Mouse (Mus musculus) layer of hippocampus, adult 9-11 months (tissue): Measurements from ENCODE around the gene Stx18.

Source experiments
- DNase-seq: peaks from one replicate; pipeline ENCODE4 v3.0.0; 2022

Stx18 gene

DNA sequence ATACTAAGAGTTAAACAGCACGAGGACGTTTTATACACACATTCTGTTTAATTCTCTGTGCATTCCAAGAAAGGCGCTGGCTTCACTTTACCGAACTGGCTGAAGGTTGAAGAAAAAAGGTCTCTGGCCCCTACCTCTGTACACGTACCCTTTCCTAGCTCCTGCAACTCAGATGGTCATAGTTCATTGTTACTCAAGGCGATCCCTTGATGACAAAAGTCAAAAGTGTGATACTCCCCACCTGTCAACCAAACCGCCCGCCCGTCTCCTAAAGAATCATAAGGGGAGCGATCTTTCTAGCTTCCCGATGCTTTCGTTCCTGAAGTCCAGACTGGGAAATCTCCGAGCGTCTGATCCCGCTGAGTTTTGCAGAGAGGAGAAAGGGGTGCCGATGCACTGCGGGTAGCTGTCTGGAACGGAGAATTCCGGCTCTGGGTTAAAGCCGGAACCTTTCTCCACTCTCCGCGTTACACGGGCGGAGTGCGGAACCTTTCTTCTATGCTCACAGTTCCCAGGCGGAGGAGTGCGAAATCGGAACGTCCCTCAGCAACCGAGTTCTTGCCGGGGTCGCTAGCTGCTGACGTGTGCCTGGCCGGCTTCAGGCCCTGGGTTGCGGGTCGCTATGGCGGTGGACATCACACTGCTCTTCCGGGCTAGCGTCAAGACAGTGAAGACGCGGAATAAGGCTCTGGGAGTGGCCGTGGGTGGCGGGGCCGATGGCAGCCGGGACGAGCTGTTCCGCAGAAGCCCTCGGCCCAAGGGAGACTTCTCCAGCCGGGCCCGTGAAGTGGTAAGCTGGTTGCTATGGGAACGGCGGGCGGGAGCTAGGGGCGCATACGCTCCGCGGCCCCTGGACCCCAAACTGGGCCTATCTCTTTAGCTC, at the start of gene Stx18:
Stx18 (plus strand) TSS at position 33 of the 883 bp plus-strand sequence.
- peak; percentile 84 for DNase-seq

DNA sequence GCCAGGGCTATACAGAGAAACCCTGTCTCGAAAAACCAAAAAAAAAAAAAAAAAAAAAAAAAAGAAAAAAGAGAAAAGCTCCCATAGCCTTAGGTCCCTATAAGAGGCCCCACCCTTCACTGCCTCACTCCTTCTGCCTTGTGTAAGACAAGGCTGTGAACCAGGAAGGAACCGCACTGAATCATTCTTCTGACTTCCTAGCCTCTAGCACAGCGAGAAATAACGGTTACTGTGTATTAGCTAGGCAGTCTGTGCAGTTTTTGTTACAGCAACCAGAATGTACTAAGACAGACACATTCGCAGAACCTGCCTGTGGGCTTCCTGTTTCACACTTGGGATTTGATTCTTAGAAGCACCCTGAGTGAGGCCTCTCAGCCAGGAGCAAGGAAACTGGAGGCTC, 46.2 kb upstream of the Stx18 start:
- DNase-seq = no peak

DNA sequence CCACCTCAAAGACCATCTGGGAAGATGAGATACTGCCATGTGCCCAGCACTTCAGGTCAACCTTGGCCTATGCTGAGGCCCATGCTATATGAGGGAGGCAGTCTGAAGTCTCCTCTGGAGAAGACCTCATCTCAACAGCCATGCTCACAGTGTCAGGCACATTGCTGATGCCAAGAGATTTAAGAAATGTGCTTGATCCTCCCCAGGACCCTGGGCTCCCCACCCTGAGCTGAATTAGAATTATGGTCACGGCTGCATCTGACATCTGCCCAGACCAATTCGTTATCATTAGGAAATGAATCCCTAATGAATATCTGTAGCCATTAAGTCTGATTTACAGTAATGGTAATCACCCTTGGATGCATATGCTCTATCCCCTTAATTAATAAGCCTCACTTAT, 39.7 kb upstream of the Stx18 start:
- no peak for DNase-seq

DNA sequence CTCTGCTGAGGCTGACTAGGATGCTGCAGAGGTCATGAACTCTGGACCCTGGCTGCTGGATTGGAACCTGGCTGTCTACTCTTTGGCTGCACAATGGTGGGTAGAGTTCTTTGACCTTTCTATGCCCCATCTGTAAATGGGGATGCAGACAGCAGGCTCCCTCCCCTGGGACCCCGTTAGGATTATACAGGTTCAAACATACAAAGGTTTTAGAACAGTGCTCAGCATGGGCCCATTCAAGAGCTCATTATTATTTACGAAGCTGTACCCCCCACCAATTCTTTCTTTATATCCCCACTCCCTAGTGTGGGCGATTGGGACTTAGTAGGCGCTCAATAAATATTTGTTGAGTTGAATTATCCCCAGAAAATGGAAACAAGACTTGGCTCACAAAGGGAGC, 36.0 kb upstream of the Stx18 start:
- DNase-seq = no peak

DNA sequence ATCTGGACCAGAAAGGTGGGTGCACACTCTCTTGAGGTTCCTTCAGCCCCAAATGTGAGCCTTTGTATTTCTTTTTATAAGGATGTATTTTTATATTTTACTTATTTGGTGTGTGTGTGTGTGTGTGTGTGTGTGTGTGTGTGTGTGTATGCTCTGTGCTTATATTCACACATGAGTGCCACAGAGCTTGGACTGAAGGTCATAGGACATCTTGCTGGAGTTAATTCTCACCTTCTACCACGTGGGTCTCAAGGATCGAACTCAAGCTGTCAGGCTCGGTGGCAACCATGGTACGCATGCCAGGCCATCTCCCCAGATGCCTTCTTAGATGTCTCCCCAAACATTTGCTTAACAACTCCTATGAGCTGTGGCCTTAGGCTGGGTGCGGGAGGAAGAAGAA, 33.8 kb upstream of the Stx18 start:
- no peak for DNase-seq

DNA sequence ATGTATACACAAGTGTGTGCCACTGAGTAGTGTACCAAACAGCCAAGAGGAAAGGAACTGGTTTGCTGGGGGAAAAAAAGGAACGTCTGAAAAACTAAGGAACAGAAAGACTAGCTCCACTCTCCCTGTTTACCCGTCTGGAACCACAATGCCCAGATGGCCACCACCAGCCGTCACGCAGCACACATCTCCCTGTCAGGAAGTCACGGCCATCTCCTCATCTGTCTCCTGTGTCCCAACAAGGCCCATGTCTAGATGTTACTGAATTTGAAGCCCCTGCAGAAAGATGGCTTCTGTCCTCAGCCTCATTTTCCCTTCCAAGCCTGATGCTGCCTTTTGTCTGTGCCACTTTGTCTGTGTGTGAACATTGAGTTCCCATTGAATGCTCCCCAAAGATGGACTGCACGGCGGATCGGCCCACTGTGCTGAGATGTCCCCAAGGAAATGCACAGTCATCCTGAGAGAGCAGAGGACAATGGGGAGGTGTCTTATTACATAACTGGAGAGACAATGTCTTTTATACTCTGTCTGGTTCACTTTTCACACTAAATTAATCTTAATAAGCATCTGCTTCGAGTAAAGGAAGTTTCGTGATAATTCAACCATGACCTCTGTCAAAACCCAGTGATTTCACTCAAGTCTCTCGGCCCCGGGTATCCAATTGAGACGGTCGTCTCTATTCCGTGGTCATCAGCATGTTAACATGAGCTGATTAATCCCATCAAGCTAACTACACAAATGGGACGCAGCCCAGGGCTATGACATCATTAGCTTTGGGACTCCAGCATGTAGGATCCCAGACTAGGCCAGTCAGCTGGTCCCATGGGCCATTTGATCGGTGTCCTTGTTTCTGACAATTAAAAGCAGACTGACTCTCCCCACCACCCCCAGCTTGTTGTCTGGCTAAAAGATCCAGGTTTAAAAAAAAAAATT, 31.9 kb upstream of the Stx18 start:
- DNase-seq = no peak

DNA sequence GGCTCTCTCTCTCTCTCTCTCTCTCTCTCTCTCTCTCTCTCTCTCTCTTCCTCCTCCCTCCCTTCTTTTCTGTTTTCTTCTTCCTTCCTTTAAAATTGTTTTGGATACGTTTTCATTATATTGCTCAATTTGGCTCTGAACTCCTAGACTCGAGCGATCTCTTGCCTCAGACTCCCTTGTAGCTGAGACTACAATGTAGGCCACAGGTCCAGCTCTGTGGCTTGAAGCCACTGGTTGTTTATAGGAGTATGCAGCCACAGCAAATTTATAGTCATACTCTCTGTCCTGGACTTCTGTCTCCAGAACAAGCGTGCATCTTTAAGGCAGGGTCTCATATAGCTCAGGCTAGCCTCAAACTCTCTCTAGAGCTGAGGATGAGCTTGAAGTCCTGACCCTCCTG, 29.5 kb upstream of the Stx18 start:
- no peak for DNase-seq

DNA sequence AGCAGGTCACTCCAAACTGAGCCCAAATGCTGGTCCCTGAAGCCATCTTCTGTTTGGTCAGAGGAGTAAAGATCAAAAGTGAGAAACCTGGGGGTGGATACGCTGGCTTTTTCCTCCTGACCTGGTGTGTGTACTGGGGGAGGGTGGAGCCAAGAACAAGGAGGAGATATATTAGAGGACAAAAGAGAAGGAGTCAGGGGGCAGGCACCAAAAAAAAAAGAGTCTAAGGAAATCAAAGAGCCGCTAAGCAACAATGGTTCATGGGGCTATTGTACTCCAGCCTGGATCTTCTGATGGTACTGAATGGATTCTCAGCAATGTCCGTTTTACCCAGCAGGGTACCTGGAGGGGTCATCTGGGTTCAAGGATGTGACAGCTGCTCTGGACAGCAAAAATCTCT, 23.6 kb upstream of the Stx18 start:
- DNase-seq = no peak

DNA sequence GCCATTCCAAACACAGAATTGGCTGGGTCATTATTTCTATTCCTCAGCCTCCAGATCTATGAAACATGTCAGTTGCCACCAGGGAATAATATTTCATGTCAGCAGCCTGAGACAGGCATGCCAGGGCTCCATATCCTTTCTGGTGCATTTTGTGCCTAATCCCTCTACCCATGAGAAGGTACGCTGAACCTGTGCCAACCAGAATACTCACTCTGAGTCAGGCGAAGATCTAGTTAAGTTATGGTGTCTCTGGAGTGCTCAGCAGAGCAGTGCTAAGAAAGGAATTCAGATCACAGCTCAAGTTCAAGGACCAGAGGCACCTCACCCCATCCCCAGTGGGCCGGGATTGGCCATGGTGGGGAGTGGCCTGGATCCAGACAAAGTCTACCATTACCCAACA, 21.6 kb upstream of the Stx18 start:
- no peak for DNase-seq

DNA sequence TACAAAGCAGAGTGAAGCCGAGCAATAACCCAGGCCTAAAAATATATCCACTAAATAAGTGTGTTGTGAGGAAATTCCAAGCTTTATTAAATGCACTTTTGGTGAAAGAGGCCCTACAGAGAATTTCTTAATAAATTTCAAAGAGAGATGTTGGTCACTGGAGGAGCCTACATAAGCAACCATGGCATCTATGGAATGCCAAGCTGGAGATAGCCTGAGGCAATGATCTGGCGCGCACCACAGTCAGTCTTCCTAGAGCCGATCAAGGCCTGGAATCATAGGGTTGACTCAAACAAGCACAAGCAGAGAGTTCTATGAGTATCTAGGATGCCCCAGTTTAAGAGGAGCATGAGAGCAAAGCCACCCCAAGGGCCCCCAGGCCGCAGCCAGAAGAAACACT, 10.9 kb upstream of the Stx18 start:
- no peak for DNase-seq

DNA sequence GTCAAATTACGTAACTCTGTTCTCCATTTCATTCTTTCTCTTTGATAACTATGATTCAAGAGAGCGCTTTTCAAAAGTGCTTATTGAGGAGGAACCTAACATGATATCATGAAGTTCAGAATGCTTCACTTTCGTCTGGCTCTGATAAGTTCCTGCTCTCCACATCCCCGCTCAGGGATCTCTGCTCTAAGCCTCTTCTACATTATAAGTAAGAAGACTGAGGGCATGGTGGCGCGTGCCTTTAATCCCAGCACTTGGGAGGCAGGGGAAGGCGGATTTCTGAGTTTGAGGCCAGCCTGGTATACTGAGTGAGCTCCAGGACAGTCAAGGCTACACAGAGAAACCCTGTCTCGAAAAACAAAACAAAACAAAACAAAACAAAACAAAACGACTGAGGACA, 268 bp upstream of the Stx18 start:
- no peak for DNase-seq

DNA sequence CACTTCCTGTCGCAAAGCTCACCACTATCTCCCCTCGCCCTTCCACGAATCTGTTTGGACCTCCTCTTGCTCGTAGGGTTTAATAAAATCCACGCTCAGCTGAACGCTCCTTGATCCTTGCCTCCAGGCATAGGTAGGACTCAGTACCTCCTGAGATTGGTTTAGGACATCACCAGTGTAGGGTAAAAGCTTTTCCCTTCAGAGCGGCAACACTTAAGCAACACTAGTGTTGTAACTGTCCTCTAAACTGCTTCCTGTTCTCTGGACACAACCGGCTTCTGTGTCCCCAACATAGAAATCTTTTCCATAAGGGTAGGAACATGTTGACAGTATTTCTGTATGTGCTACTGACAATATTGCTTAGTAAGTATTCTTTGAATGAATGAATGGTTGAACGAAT, 1.3 kb downstream of the Stx18 start:
- DNase-seq = no peak

DNA sequence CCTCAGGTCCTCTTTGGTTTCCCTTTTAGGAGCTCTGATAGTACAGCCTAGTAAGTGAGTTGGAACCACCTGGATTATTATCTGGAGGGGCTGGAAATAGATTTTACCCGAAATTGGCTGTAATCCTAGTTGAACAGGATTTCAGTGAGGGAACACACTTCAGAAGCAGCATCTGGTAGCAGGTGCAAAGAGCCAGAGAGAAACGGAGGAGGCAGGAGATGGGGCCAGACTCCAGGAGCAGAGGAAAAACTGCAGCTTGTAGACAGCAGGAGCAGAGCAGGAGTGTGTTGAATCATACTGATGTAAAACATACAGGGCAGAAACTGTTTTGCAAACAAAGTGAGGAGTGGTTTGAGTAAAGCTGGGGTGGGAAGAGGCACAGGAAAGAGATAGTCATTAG, 6.4 kb downstream of the Stx18 start:
- DNase-seq = peak; percentile 42

DNA sequence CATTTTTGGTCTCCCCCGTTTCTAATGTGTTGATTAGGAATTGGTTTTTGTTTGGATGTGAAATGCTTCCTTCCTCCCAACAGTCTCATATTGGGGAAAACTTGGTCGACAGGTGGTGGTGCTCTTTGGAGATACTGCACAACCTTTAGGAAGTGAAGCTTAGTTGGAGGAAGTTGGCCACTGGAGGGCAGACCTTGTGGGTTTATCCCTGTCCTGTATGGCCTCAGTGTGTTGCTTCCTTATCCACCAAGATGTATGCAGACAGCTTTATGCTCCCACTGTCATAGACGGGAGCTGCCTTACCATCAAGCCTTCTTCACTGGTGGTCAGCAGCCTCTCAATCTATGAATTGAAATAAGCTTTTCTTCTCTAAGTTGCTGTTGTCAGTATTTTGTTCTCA, 9.6 kb downstream of the Stx18 start:
- DNase-seq = no peak

DNA sequence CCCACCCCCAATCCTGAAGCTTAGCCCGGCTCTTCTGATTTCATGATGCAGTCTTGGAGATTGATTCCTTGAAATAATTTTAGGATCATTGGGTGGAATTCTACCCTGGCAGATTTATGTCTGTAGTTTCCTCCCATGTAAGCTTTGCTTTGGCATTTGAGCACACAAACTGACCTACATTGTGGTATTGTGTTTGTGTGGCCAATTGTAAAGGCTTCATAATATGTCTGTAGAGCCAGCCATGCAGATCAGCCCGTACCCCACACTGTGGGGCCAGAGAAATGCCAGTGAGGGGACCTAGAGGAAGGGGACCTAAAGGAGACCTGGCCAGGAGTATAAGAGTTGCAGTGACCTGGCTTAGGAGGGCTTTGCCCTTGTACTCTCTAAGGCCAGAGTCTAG, 22.5 kb downstream of the Stx18 start:
- DNase-seq = no peak

DNA sequence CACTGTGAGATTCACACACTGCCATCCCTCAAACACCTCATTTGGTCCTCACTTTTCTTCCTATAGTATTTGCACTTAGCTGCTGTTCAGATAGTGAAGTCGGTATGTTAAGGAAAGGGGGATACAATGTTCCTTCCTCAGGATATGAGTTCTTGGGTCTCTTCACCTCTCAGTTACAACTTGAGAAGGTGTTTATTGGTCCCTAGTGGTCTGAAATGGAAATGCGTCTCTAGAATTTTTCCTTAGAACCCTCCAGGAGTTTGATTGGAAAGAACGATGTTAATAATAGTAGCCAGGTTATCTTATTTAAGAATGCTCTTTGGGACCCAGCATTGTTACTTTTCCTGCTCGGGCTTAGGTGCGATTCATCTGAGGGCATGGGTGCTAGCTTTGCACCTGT, 24.2 kb downstream of the Stx18 start:
- no peak for DNase-seq

DNA sequence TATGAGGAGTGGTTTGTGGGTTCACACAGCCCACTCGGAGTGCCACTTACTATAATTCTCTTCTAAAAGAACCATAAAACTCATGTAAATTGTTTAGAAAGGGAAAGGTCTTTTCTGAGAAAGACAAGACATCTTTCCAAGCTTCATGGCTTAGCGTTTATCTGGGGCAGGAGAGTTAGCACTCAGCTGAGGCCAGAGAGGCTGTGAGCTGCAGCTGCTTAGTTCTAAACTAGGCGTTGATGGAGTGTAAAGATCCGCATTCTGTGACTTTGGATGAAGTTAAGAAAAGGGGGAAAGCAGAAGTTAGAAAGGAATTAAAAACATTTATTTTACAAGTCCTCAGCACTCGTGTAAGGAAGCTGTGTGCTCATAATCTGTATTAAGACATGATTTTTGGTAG, 24.8 kb downstream of the Stx18 start:
- no peak for DNase-seq

DNA sequence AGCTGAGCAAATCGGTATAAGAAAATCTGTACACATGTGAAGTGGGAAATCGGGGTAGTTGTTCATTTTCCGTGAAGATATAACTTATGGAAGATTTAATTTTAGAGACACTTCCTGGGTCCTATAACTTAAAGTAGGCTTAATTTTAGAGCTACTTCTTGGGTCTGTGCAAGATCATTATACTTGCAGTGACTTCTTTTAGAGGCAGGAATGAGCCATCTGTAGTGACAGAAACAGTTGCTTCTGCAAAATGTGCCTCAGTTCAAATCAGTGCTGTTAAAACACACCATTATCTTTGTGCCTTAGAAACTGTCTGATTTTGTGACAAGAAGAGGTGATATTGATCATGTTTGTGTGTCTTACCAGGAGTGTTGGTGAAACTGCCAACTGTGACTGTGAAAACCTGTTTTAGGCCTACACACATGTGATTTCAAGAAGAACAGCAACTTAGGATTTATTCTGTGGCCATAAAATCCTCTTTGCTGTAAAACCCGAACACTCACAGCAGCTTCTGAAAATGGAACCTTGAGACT, 25.6 kb downstream of the Stx18 start:
- DNase-seq = peak; percentile 10

DNA sequence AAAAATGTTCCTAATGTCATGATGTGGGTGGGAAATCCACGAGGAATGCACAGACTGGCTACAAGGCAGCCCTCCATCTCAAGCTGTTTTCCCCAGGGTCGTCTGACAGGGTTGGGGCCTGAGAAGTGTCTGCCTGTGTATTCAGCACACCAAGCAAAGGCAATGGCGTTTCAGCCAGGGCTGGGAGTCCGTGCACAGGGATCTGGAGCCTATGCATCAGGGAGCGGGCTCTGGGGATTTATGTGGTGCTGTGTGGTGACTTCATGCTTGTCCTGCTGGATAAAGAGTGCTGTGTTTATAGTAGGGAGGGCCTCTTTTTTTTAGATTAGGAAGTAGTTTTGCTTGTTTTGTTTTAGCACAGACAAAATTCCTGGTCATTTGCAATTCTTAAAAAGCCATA, 26.2 kb downstream of the Stx18 start:
- no peak for DNase-seq

DNA sequence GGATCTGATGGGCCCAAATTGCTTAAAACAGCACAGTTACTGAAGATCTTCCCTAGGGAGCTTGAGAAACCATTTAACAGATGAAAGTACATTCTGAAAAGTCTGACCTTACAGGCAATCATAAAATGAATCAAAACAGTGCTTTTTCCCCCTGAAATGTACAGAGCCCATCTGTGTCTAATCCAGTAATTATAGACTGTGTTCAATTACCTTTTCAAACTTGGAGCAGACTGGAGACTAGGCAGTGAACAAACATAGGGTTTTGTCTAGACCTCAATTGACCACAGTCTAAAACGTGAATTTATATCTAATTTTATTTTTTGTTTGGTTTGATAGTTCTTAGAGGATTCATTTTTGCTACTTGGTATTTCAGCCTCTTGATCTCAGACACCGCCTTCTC, 26.9 kb downstream of the Stx18 start:
- DNase-seq = no peak

DNA sequence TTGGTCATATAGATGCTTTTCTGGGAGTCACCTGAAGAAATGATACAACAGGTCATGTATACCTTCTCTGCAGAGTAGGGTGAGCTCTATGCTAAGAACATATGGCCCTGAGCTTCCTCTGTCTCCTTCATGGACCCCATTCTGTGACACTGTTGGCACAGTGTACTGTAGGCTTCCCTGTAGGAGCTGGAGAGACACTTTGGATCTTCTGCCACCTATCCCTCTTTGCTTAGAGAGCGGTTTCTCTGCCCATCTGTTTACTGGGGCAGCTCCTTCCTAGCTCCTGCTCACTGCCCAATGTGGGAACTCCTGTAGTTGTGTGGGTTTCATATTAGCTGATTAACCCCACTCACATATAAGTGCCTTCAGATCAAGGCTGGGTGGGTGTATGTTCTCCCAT, 28.1 kb downstream of the Stx18 start:
- DNase-seq = no peak

DNA sequence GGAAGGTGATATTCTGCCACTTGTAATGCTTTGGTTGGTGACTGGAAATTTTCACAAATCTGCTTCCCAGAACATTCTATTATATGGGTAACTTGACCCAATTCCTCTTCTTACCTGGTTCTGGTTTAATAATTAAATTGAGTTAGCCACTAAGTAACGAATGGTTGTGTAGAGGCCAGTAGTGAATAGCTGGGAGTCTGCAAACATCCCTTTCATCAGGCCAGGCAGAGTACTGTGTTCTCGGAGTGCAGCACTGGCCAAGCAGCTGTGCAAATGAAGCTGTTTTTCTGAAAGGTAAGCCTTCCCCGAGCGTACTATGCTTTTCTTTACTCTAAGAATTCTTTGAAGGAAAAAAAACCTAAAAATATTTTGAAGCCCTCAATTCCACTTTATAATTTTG, 37.8 kb downstream of the Stx18 start:
- no peak for DNase-seq

DNA sequence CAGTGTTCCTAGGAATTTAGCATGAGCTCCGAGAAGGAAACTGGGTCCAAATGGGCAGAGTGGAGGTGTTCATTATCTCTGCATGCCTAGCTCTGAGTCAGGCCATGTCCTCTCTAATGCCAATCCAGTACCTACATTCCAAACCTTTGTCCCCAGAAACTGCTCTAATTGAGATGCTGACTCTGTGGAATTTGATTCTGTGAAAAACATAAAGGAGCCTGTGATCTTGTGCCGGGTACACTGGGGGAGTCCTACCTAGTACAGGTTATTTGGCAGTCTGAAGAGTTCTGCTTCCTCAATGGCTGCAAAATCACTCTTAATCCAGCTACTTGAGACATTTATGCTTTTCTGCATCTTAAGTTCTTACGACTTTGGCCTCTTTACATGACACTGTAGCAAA, 40.0 kb downstream of the Stx18 start:
- no peak for DNase-seq

DNA sequence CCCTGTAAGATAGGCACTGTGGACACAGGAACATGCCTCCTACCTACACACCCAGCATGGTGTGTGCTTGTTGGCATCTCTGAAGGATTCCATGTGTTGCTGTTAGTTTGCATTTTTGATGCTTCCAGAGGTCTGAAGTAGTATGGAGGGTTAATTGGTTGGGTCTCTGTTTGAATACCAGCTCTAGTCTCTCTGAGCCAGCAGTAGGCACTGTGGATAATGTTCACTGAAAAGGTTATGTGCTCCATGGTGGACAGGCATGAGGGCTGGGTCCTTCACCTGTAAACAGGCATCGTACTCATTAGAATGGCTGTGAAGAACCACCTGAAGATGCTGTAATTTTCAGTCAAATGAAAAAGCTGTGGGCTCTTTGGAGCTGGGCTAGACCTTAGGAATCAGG, 41.9 kb downstream of the Stx18 start:
- DNase-seq = no peak
